In the genomic region with DNA sequence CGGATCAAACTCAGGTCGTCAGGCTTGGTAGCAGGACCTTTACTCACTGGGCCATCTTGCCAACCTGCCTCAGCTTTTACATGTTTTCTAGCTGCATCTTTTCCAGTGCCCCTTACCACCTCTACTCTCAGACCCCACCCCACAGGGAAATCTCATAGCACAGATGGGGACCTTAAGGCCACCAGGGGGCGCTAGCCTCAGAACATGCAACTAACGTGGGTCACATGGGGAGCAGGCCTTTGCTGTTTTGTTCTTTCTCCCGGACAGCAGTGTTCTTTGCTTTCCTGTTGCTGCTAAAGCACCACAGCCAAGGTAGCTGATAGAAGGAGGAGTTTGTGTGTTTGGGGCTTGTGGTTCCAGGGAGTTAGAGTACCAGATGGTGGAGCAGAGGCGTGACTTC, we compare ENCODE assay signal across 8 mouse cellular contexts. TPM values are rescaled to one million over a fixed set of nuclear protein-coding genes. Genes with fewer than 3 reads are reported as not detected.
DNase-seq lines count a peak whose midpoint lies in the region; ATAC-seq lines count a peak whose summit lies in the region.

No protein-coding gene starts in this region.

- 40% methylated on average over 6 of the region's 6 CpGs for WGBS in kidney, embryonic 14.5 days
- WGBS in neural tube, embryonic 11.5 days, result 46% methylated on average over 6 of the region's 6 CpGs

- no peak overlapping the region for H3K9ac ChIP-seq in kidney, embryonic 14.5 days (ENCODE audit: low read depth, low read length)
- H3K9ac ChIP-seq in neural tube, embryonic 11.5 days (ENCODE audit: low read length), result no peak overlapping the region

- no peaks in the 10 kb centered on the region for H3K4me1 ChIP-seq in kidney, embryonic 14.5 days (ENCODE audit: control insufficient read depth, insufficient read depth, low read length)
- no peaks in the 10 kb centered on the region for H3K4me1 ChIP-seq in neural tube, embryonic 11.5 days (ENCODE audit: control insufficient read depth, insufficient read depth, low read length)

- H3K4me3 ChIP-seq in kidney, embryonic 14.5 days (ENCODE audit: low read length), result no peak overlapping the region
- H3K4me3 ChIP-seq in neural tube, embryonic 11.5 days (ENCODE audit: low read depth, low read length), result no peak overlapping the region

- DNase-seq in kidney, adult 18-20 months, result peak; percentile 48
- DNase-seq in CD4-positive, CD25-positive, alpha-beta regulatory T cell, adult 2 months (ENCODE audit: low read depth, low spot score), result peak; percentile 85
- peak; percentile 74 for DNase-seq in embryo, embryonic 10.5 days (ENCODE audit: low spot score)
- DNase-seq in kidney, postnatal 4 days, result peak; percentile 75 to 79
- peak; percentile 70 for DNase-seq in neural tube, embryonic 11.5 days (ENCODE audit: low spot score)
- peak; percentile 90 for DNase-seq in thymus, postnatal 4 days

- no peaks in the 10 kb centered on the region for H3K27me3 ChIP-seq in kidney, embryonic 14.5 days (ENCODE audit: control insufficient read depth, insufficient read depth, low read length)
- H3K27me3 ChIP-seq in neural tube, embryonic 11.5 days (ENCODE audit: control insufficient read depth, insufficient read depth, low read length), result no peaks in the 10 kb centered on the region

- no peak for ATAC-seq in kidney, embryonic 14.5 days (ENCODE audit: low FRiP score, low TSS enrichment)
- peak; percentile 23 for ATAC-seq in activated CD4-positive, CD25-positive, alpha-beta regulatory T cell, adult 4 months
- no peak for ATAC-seq in neural tube, embryonic 11.5 days (ENCODE audit: insufficient read depth, low FRiP score, low TSS enrichment)

- no peaks in the 10 kb centered on the region for H3K9me3 ChIP-seq in kidney, embryonic 14.5 days (ENCODE audit: control insufficient read depth, low read length)
- H3K9me3 ChIP-seq in neural tube, embryonic 11.5 days (ENCODE audit: control insufficient read depth, low read length), result no peaks in the 10 kb centered on the region

- H3K36me3 ChIP-seq in kidney, embryonic 14.5 days (ENCODE audit: control insufficient read depth, insufficient read depth, low read length), result peaks cover 6% of the 10 kb centered on the region; the same call in 1 of the 2 replicates
- no peaks in the 10 kb centered on the region for H3K36me3 ChIP-seq in neural tube, embryonic 11.5 days (ENCODE audit: control insufficient read depth, insufficient read depth, low read length)

- H3K27ac ChIP-seq in kidney, embryonic 14.5 days (ENCODE audit: low read depth, low read length), result no peak overlapping the region
- no peak overlapping the region for H3K27ac ChIP-seq in neural tube, embryonic 11.5 days (ENCODE audit: low read depth, low read length)

- no peak overlapping the region for H3K4me2 ChIP-seq in kidney, embryonic 14.5 days (replicated peaks; ENCODE audit: low read depth, low read length)
- H3K4me2 ChIP-seq in neural tube, embryonic 11.5 days (ENCODE audit: low read depth), result no peak overlapping the region

RNA-seq across cellular contexts. Expression of gene Parp4, which starts 23.3 kb away (rescaled TPM):
- 5.7 and 7.7 TPM in 2 replicates for polyA plus RNA-seq in kidney, embryonic 14.5 days (2014; fragmentation: Nextera tagmentation; extraction: Ambion mirVana)
- polyA plus RNA-seq in activated CD4-positive, CD25-positive, alpha-beta regulatory T cell, adult 4 months (2017; shearing (Covaris generic)), result 10 to 100 TPM; 40.8 to 45.2 TPM
- polyA plus RNA-seq in neural tube, embryonic 11.5 days (2014; fragmentation: Nextera tagmentation; extraction: Ambion mirVana), result 0.95 and 0.99 TPM in 2 replicates

RNA-seq across cellular contexts. Expression of gene Cenpj, which starts 23.5 kb away (rescaled TPM):
- 8.5 and 14.3 TPM in 2 replicates for polyA plus RNA-seq in kidney, embryonic 14.5 days (2014; fragmentation: Nextera tagmentation; extraction: Ambion mirVana)
- polyA plus RNA-seq in activated CD4-positive, CD25-positive, alpha-beta regulatory T cell, adult 4 months (2017; shearing (Covaris generic)), result 1 to 10 TPM; 8.5 to 8.7 TPM
- polyA plus RNA-seq in neural tube, embryonic 11.5 days (2014; fragmentation: Nextera tagmentation; extraction: Ambion mirVana), result 22.7 and 24.0 TPM in 2 replicates
